Mouse (Mus musculus): ENCODE measurements around the gene Eya2. TPM values are rescaled to one million over a fixed set of nuclear protein-coding genes. Genes with fewer than 3 reads are reported as not detected.

The Eya2 gene
- polyA plus RNA-seq (2012; rRNA removed), result 20.8 and 23.5 TPM in 2 replicates

GRCm38 (mm10) chr2:165594907-165595675 lies at the start of gene Eya2:
Eya2 (plus strand) TSS chr2:165595032.

Other genes with a start within 250 kb of the Eya2 start
- gene Zfp663, start 226.3 kb upstream of the Eya2 start, polyA plus RNA-seq (2012; rRNA removed), result 4.6 and 6.1 TPM in 2 replicates
- 20.6 and 22.5 TPM in 2 replicates for gene Zfp334, start 206.8 kb upstream of the Eya2 start, polyA plus RNA-seq (2012; rRNA removed)
- gene Ocstamp, start 194.6 kb upstream of the Eya2 start, polyA plus RNA-seq (2012; rRNA removed), result 0.07 and 0.10 TPM in 2 replicates
- gene Slc13a3, start 121.8 kb upstream of the Eya2 start, polyA plus RNA-seq (2012; rRNA removed), result 0.66 and 0.67 TPM in 2 replicates
- gene Trp53rka, start 101.7 kb upstream of the Eya2 start, polyA plus RNA-seq (2012; rRNA removed), result 38.4 and 43.2 TPM in 2 replicates
- gene Slc2a10, start 91.2 kb upstream of the Eya2 start, polyA plus RNA-seq (2012; rRNA removed), result 2.1 and 3.6 TPM in 2 replicates